Mouse (Mus musculus) forebrain, embryonic 14.5 days (tissue): ENCODE measurements at regions not wholly inside any gene's neighbourhood (a gene's known extent, or its start where the extent isn't known, plus 50 kb on each side); places are given as distances from the start of the nearest gene placed in this dataset.
A peak's percentile ranks its signal among the peaks of the same experiment; 100 is the strongest.

Experiments
- ATAC-seq: fragments of 200-750 bp; cut with Nextera tagmentation; 2 replicates; pipeline ENCODE4 v1.8.0; 2017; ENCODE audit warnings: mild to moderate bottlenecking, moderate library complexity
- DNase-seq: peaks from one replicate; pipeline ENCODE4 v3.0.0-alpha.2; 2015; ENCODE audit warnings: low spot score
- H3K27ac ChIP-seq: fragments of 300-500 bp; sonication (generic); 2 replicates; pipeline ENCODE4 v1.5.1; 2014; ENCODE audit warnings: low read depth, mild to moderate bottlenecking, control low read depth, low read length, moderate library complexity
- H3K27me3 ChIP-seq: fragments of 300-500 bp; sonication (generic); replicated peaks from 2 replicates; pipeline ENCODE4 v1.6.1; 2014; ENCODE audit warnings: low read length, control low read depth, mixed read lengths; ENCODE audit not compliant: control insufficient read depth, insufficient read depth
- H3K36me3 ChIP-seq: fragments of 300-500 bp; sonication (generic); 2 replicates; pipeline ENCODE4 v1.6.1; 2014; ENCODE audit warnings: low read length, control low read depth; ENCODE audit not compliant: control insufficient read depth, insufficient read depth
- H3K4me1 ChIP-seq: fragments of 300-500 bp; sonication (generic); 2 replicates; pipeline ENCODE4 v1.6.1; 2014; ENCODE audit warnings: antibody characterized with exemption, low read length, control low read depth; ENCODE audit not compliant: control insufficient read depth, insufficient read depth
- H3K4me2 ChIP-seq: fragments of 300-500 bp; sonication (generic); 2 replicates; pipeline ENCODE4 v1.6.1; 2014; ENCODE audit warnings: mild to moderate bottlenecking, control low read depth, low read length
- H3K4me3 ChIP-seq: fragments of 300-500 bp; sonication (generic); 2 replicates; pipeline ENCODE4 v1.5.1; 2014; ENCODE audit warnings: low read depth, low read length, control low read depth
- H3K9ac ChIP-seq: fragments of 300-500 bp; sonication (generic); 2 replicates; pipeline ENCODE4 v1.6.1; 2014; ENCODE audit warnings: mild to moderate bottlenecking, low read length, control low read depth, moderate library complexity
- H3K9me3 ChIP-seq: fragments of 300-500 bp; sonication (generic); replicated peaks from 2 replicates; pipeline ENCODE4 v1.6.1; 2016; ENCODE audit warnings: low read length, control low read depth, mixed read lengths; ENCODE audit not compliant: control insufficient read depth
- WGBS: fragments of 180-500 bp; shearing (Covaris S2); extraction: QIAGEN DNeasy Blood & Tissue Kit; methylation state at CpG from one replicate; pipeline ENCODE4 v1.1.7; 2014; 5-methylcytosine and 5-hydroxymethylcytosine counted together

GRCm38 (mm10) chr2:45707026-45707425 is 589.8 kb upstream of the Zeb2 start:
- H3K4me3 ChIP-seq, result no peak overlapping the region
- no peaks in the 10 kb centered on the region for H3K36me3 ChIP-seq
- no peak for DNase-seq
- no peak overlapping the region for H3K9ac ChIP-seq
- H3K27me3 ChIP-seq, result no peaks in the 10 kb centered on the region
- H3K4me2 ChIP-seq, result no peak overlapping the region
- no peak overlapping the region for H3K27ac ChIP-seq
- no peaks in the 10 kb centered on the region for H3K4me1 ChIP-seq
- H3K9me3 ChIP-seq, result no peaks in the 10 kb centered on the region
- ATAC-seq, result no peak

GRCm38 (mm10) chr2:45702511-45702910 is 585.3 kb upstream of the Zeb2 start:
- H3K27me3 ChIP-seq, result no peaks in the 10 kb centered on the region
- no peak for ATAC-seq
- H3K27ac ChIP-seq, result no peak overlapping the region
- H3K9ac ChIP-seq, result no peak overlapping the region
- no peaks in the 10 kb centered on the region for H3K36me3 ChIP-seq
- no peaks in the 10 kb centered on the region for H3K4me1 ChIP-seq
- H3K9me3 ChIP-seq, result no peaks in the 10 kb centered on the region
- no peak for DNase-seq
- no peak overlapping the region for H3K4me3 ChIP-seq
- no peak overlapping the region for H3K4me2 ChIP-seq

GRCm38 (mm10) chr2:45700578-45700977 is 583.4 kb upstream of the Zeb2 start:
- no peak for ATAC-seq
- no peaks in the 10 kb centered on the region for H3K9me3 ChIP-seq
- 94% methylated on average over 1 of the region's 1 CpGs for WGBS
- no peaks in the 10 kb centered on the region for H3K36me3 ChIP-seq
- H3K27ac ChIP-seq, result no peak overlapping the region
- no peaks in the 10 kb centered on the region for H3K4me1 ChIP-seq
- H3K9ac ChIP-seq, result no peak overlapping the region
- no peak overlapping the region for H3K4me2 ChIP-seq
- H3K4me3 ChIP-seq, result no peak overlapping the region
- no peaks in the 10 kb centered on the region for H3K27me3 ChIP-seq
- DNase-seq, result no peak

GRCm38 (mm10) chr2:45693291-45694020 is 576.3 kb upstream of the Zeb2 start:
- Histone ChIP-seq H3K4me1 (no peaks in the 10 kb centered on the region), H3K4me2 (no peak overlapping the region; the same call in 1 of the 2 replicates), H3K4me3 (no peak overlapping the region), H3K36me3 (no peaks in the 10 kb centered on the region), H3K9me3 (no peaks in the 10 kb centered on the region), H3K9ac (no peak overlapping the region), H3K27me3 (no peaks in the 10 kb centered on the region), H3K27ac (no peak overlapping the region)
- ATAC-seq (peak; percentile 26; the same call in 1 of the 2 replicates), DNase-seq (peak; percentile 23)
- 11% methylated on average over 8 of the region's 8 CpGs for WGBS

GRCm38 (mm10) chr2:45692819-45693218 is 575.6 kb upstream of the Zeb2 start:
- Histone ChIP-seq H3K9ac (no peak overlapping the region), H3K27ac (no peak overlapping the region), H3K4me1 (no peaks in the 10 kb centered on the region), H3K4me2 (no peak overlapping the region), H3K27me3 (no peaks in the 10 kb centered on the region), H3K36me3 (no peaks in the 10 kb centered on the region), H3K9me3 (no peaks in the 10 kb centered on the region), H3K4me3 (no peak overlapping the region)
- no peak for ATAC-seq
- 95% methylated on average over 1 of the region's 1 CpGs for WGBS
- no peak for DNase-seq

GRCm38 (mm10) chr2:45688996-45689395 is 571.8 kb upstream of the Zeb2 start:
- H3K9ac ChIP-seq, result no peak overlapping the region
- no peak overlapping the region for H3K4me3 ChIP-seq
- no peaks in the 10 kb centered on the region for H3K9me3 ChIP-seq
- no peaks in the 10 kb centered on the region for H3K4me1 ChIP-seq
- no peak overlapping the region for H3K4me2 ChIP-seq
- DNase-seq (no peak), ATAC-seq (no peak)
- no peak overlapping the region for H3K27ac ChIP-seq
- H3K36me3 ChIP-seq, result no peaks in the 10 kb centered on the region
- 77% methylated on average over 1 of the region's 1 CpGs for WGBS
- H3K27me3 ChIP-seq, result no peaks in the 10 kb centered on the region

GRCm38 (mm10) chr2:45681251-45681650 is 564.1 kb upstream of the Zeb2 start:
- H3K4me1 ChIP-seq, result no peaks in the 10 kb centered on the region
- H3K27ac ChIP-seq, result no peak overlapping the region
- H3K4me3 ChIP-seq, result no peak overlapping the region
- no peak overlapping the region for H3K9ac ChIP-seq
- no peak for DNase-seq
- H3K9me3 ChIP-seq, result no peaks in the 10 kb centered on the region
- H3K27me3 ChIP-seq, result no peaks in the 10 kb centered on the region
- no peaks in the 10 kb centered on the region for H3K36me3 ChIP-seq
- WGBS, result 95% methylated on average over 1 of the region's 1 CpGs
- no peak for ATAC-seq
- no peak overlapping the region for H3K4me2 ChIP-seq

GRCm38 (mm10) chr2:45679101-45679895 is 562.1 kb upstream of the Zeb2 start:
- no peak overlapping the region for H3K4me2 ChIP-seq
- H3K9ac ChIP-seq, result no peak overlapping the region
- 65% methylated on average over 10 of the region's 10 CpGs for WGBS
- H3K4me3 ChIP-seq, result no peak overlapping the region
- no peak for DNase-seq
- no peak overlapping the region for H3K27ac ChIP-seq
- no peaks in the 10 kb centered on the region for H3K36me3 ChIP-seq
- ATAC-seq, result no peak
- no peaks in the 10 kb centered on the region for H3K9me3 ChIP-seq
- H3K4me1 ChIP-seq, result no peaks in the 10 kb centered on the region
- H3K27me3 ChIP-seq, result no peaks in the 10 kb centered on the region

- H3K4me2 ChIP-seq, result no peak overlapping the region
- no peaks in the 10 kb centered on the region for H3K36me3 ChIP-seq
- no peaks in the 10 kb centered on the region for H3K27me3 ChIP-seq
- no peaks in the 10 kb centered on the region for H3K9me3 ChIP-seq
- ATAC-seq, result no peak
- H3K4me3 ChIP-seq, result no peak overlapping the region
- WGBS, result 66% methylated on average over 9 of the region's 9 CpGs
- H3K27ac ChIP-seq, result no peak overlapping the region
- H3K9ac ChIP-seq, result no peak overlapping the region
- no peaks in the 10 kb centered on the region for H3K4me1 ChIP-seq
- peak; percentile 39 for DNase-seq
These were observed 561.5 kb upstream of the Zeb2 start for GRCm38 (mm10) chr2:45678685-45679084.
